Mouse (Mus musculus): ENCODE results near the gene Manba.

- TF ChIP-seq CTCF (IDR thresholded peaks at IDR 0.05; ENCODE audit: control insufficient read depth, insufficient read depth, insufficient read length) = no peak
- no peak for TF ChIP-seq MYOG (IDR thresholded peaks at IDR 0.05; ENCODE audit: control insufficient read depth, extremely low read depth, insufficient read length)
- no peak for TF ChIP-seq MYOD1 (IDR thresholded peaks at IDR 0.05; ENCODE audit: control insufficient read depth, insufficient read length, low read depth)
- TF ChIP-seq CEBPB (IDR thresholded peaks at IDR 0.05; ENCODE audit: low read depth) = no peak
- no peak for TF ChIP-seq MAX (IDR thresholded peaks at IDR 0.05)
- TF ChIP-seq FOSL1 (IDR thresholded peaks at IDR 0.05; ENCODE audit: insufficient read depth, low read length, poor library complexity, severe bottlenecking) = no peak
Measured at GRCm38 (mm10) chr3:135440621-135441020, 44.8 kb upstream of the Manba start.
